Mouse (Mus musculus) stomach, embryonic 14.5 days (tissue): ENCODE results near the gene Arid1a. TPM values are rescaled to one million over a fixed set of nuclear protein-coding genes. Genes with fewer than 3 reads are reported as not detected.

Experiments
- ATAC-seq: fragments of 200-750 bp; cut with Nextera tagmentation; 2 replicates; pipeline ENCODE4 v1.8.0; 2017; ENCODE audit warnings: low read depth, moderate TSS enrichment; ENCODE audit not compliant: insufficient number of reproducible peaks, insufficient read depth, low FRiP score
- H3K27ac ChIP-seq: fragments of 300-500 bp; sonication (generic); 2 replicates; pipeline ENCODE4 v1.5.1; 2014; ENCODE audit warnings: mild to moderate bottlenecking, low read length, moderate library complexity, mixed read lengths
- H3K27me3 ChIP-seq: fragments of 300-500 bp; sonication (generic); 2 replicates; pipeline ENCODE4 v1.6.1; 2014; ENCODE audit warnings: low read length, control low read depth, mixed read lengths; ENCODE audit not compliant: control insufficient read depth, insufficient read depth
- H3K36me3 ChIP-seq: fragments of 300-500 bp; sonication (generic); 2 replicates; pipeline ENCODE4 v1.6.1; 2014; ENCODE audit warnings: mild to moderate bottlenecking, control low read depth, low read length, moderate library complexity, mixed read lengths; ENCODE audit not compliant: control insufficient read depth, insufficient read depth
- H3K4me1 ChIP-seq: fragments of 300-500 bp; sonication (generic); 2 replicates; pipeline ENCODE4 v1.6.1; 2014; ENCODE audit warnings: low read length, control low read depth, mixed read lengths; ENCODE audit not compliant: control insufficient read depth, insufficient read depth
- H3K4me2 ChIP-seq: fragments of 300-500 bp; sonication (generic); replicated peaks from 2 replicates; pipeline ENCODE4 v1.6.1; 2014; ENCODE audit warnings: low read depth, low read length, control low read depth
- H3K4me3 ChIP-seq: fragments of 300-500 bp; sonication (generic); 2 replicates; pipeline ENCODE4 v1.5.1; 2014; ENCODE audit warnings: low read depth, low read length, control low read depth
- H3K9ac ChIP-seq: fragments of 300-500 bp; sonication (generic); replicated peaks from 2 replicates; pipeline ENCODE4 v1.6.1; 2014; ENCODE audit warnings: low read depth, mild to moderate bottlenecking, control low read depth, low read length, moderate library complexity, mixed read lengths
- H3K9me3 ChIP-seq: fragments of 300-500 bp; sonication (generic); 2 replicates; pipeline ENCODE4 v1.6.1; 2016; ENCODE audit warnings: low read depth, low read length, control low read depth; ENCODE audit not compliant: control insufficient read depth
- WGBS: fragments of 180-500 bp; shearing (Covaris S2); extraction: QIAGEN DNeasy Blood & Tissue Kit; methylation state at CpG from one replicate; pipeline ENCODE4 v1.1.7; 2014; 5-methylcytosine and 5-hydroxymethylcytosine counted together
- polyA plus RNA-seq: library from polyadenylated mRNA; unstranded; fragments of >200 nt; fragmentation: Nextera tagmentation; extraction: Ambion mirVana; gene quantifications from 2 replicates; pipeline ENCODE4 v1.2.1, GENCODE M21; 2014

The Arid1a gene
- polyA plus RNA-seq = 42.0 and 49.4 TPM in 2 replicates

DNA sequence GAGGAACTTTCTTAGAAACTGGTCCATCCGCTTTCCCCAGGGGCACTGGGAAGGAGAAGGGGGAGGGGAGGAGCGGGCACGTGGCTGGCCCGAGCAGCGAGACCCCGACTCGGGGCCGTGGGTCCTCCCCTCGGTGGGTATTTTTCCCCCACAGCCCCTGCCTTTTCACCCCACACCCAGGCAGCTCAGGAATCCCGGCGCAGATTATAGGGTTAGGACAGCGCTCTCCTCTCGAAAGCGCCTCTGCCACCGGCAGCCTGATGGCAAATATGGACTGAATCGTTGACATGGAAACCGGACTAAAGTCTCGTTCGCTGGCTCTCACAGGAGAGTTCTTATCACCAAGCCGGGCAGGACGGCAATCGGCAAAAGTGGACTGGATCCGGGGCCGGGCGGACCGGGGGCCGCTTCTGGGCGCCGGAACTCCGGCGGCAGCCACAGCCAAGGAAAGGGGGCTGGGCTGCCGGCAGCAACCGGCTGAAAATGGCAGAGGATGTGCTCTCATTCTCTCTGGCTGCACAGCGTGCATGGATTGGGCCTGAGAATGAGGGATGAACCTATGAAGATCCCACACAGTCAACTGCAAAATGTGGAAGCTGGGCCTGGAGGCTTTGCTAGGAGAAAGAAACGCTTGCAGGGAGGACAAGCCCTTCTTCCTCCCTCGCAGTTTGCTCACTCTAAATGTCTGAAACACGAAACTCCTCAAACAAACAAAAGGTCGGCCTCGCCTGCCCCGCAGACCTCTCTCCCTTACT, at the start of gene Arid1a:
Arid1a (minus strand) TSS at position 256 of the 755 bp plus-strand sequence.
- Histone ChIP-seq H3K4me3 (peak within 1 kb of the TSS; percentile 63), H3K27me3 (no peaks in the 10 kb centered on the region), H3K27ac (peak within 1 kb of the TSS; percentile 100), H3K9me3 (no peaks in the 10 kb centered on the region), H3K36me3 (no peaks in the 10 kb centered on the region), H3K4me1 (peaks cover 16% of the 10 kb centered on the region), H3K9ac (peak within 1 kb of the TSS; percentile 94), H3K4me2 (peak within 1 kb of the TSS; percentile 86)
- under 1% methylated on average over 40 of the region's 40 CpGs for WGBS
- ATAC-seq = peak; percentile 70

DNA sequence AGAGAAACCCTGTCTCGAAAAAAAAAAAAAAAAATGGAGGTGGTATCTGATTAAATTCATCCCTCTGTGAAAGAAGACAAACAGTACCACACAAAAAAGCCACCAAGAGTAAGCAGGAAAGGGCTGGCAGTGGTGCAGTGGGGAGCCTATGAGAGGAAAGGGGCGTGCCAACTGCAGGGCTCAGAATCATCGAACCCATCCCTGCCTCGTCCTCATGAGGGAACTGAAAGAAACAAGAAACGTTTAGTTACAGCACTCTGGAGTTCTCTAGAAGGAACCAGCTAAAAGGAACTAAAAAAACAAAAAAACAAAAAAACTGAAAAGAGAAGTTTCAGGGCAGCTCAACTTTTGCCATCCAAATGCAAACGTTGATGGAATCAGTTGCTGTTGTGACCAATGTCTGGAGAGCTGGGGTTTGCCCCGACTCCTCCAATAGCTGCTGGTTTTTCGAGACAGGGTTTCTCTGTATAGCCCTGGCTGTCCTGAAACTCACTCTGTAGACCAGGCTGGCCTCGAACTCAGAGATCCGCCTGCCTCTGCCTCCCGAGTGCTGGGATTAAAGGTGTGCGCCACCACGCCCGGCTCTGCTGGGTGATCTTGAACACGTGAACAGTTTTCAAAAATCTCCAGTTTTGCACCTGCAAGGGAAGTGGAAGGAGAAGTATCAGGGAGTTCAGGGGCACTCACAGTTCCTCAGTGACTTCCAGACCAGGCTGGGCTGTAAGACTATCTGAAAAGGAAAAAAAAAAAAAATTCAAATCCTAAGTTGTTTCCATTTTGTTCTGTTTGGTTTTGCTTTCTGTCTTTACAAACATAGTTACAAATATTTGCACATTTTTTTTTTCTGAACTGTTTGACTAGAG, 48.1 kb upstream of the Arid1a start:
- H3K27ac ChIP-seq = no peak overlapping the region
- no peak for ATAC-seq
- WGBS = 74% methylated on average over 15 of the region's 15 CpGs
- no peaks in the 10 kb centered on the region for H3K9me3 ChIP-seq
- no peaks in the 10 kb centered on the region for H3K36me3 ChIP-seq
- no peak overlapping the region for H3K9ac ChIP-seq
- no peak overlapping the region for H3K4me3 ChIP-seq
- no peak overlapping the region for H3K4me2 ChIP-seq
- H3K27me3 ChIP-seq = no peaks in the 10 kb centered on the region
- no peaks in the 10 kb centered on the region for H3K4me1 ChIP-seq

GRCm38 (mm10) chr4:133800589-133800988, 44.0 kb upstream of the Arid1a start:
- Histone ChIP-seq H3K9ac (no peak overlapping the region), H3K4me3 (no peak overlapping the region), H3K4me1 (no peaks in the 10 kb centered on the region), H3K27ac (no peak overlapping the region), H3K36me3 (no peaks in the 10 kb centered on the region), H3K27me3 (no peaks in the 10 kb centered on the region), H3K4me2 (no peak overlapping the region), H3K9me3 (no peaks in the 10 kb centered on the region)
- WGBS = 37% methylated on average over 6 of the region's 6 CpGs
- no peak for ATAC-seq

- Histone ChIP-seq H3K4me3 (no peak overlapping the region), H3K4me1 (no peaks in the 10 kb centered on the region), H3K4me2 (no peak overlapping the region), H3K27me3 (no peaks in the 10 kb centered on the region), H3K27ac (no peak overlapping the region), H3K9me3 (no peaks in the 10 kb centered on the region), H3K36me3 (no peaks in the 10 kb centered on the region), H3K9ac (no peak overlapping the region)
- 57% methylated on average over 3 of the region's 3 CpGs for WGBS
- ATAC-seq = no peak
Observed at GRCm38 (mm10) chr4:133793269-133793668, 36.7 kb upstream of the Arid1a start.

GRCm38 (mm10) chr4:133774570-133775554, 18.3 kb upstream of the Arid1a start:
- ATAC-seq = no peak
- no peak overlapping the region for H3K4me3 ChIP-seq
- WGBS = 84% methylated on average over 21 of the region's 21 CpGs

DNA sequence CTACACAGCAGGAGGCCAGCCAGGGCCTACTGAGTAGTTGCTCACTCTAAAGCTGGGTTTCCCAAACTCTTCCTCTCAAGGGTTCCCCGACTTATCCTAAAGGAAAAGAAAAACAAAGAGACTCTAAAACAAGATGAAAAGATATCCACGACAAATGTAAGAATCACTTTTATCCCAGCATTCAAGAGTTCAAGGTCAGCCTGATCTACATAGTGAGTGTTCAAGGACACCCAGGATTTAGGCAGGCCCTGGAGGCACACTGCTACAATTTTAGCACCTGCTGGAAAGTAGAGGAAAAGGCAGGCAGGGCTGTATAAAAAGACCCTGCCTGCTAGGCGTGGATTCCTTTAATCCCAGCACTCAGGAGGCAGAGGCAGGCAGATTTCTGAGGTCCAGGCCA, 12.6 kb upstream of the Arid1a start:
- WGBS = 63% methylated on average over 3 of the region's 3 CpGs
- Histone ChIP-seq H3K27ac (no peak overlapping the region), H3K36me3 (no peaks in the 10 kb centered on the region)

More at GRCm38 (mm10) chr4:133774570-133775554, 18.3 kb upstream of the Arid1a start:
- Histone ChIP-seq H3K9me3 (no peaks in the 10 kb centered on the region), H3K27ac (no peak overlapping the region), H3K4me2 (no peak overlapping the region), H3K27me3 (no peaks in the 10 kb centered on the region), H3K9ac (no peak overlapping the region), H3K4me1 (no peaks in the 10 kb centered on the region), H3K36me3 (no peaks in the 10 kb centered on the region)

DNA sequence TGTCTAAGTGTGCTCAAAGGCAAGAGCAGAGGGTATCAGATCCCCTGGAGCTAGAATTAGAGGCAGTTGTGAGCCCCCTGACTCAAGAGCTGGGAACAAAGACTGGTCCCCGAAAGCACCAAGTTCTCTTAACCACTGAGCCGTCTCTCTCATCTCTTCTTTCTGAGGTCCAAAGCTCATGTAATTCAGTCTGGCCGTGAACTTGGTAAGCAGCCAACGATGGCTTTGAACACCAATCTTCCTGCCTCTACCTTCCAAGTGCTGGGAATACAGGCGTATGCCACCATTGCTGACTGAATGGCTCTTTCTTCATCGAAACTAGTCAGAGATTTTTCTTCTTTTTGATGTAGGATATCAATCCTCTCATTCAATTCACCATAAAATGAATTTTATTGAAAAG, 6.5 kb upstream of the Arid1a start:
- Histone ChIP-seq H3K9me3 (no peaks in the 10 kb centered on the region), H3K27ac (no peak overlapping the region), H3K27me3 (no peaks in the 10 kb centered on the region), H3K36me3 (no peaks in the 10 kb centered on the region), H3K4me3 (no peak overlapping the region), H3K9ac (no peak overlapping the region), H3K4me1 (no peaks in the 10 kb centered on the region), H3K4me2 (no peak overlapping the region)
- no peak for ATAC-seq
- WGBS = 75% methylated on average over 6 of the region's 6 CpGs

More for the DNA sequence above, 12.6 kb upstream of the Arid1a start:
- H3K27me3 ChIP-seq = no peaks in the 10 kb centered on the region
- no peak overlapping the region for H3K4me2 ChIP-seq
- no peak overlapping the region for H3K9ac ChIP-seq
- ATAC-seq = no peak
- no peaks in the 10 kb centered on the region for H3K9me3 ChIP-seq
- no peaks in the 10 kb centered on the region for H3K4me1 ChIP-seq
- H3K4me3 ChIP-seq = no peak overlapping the region

DNA sequence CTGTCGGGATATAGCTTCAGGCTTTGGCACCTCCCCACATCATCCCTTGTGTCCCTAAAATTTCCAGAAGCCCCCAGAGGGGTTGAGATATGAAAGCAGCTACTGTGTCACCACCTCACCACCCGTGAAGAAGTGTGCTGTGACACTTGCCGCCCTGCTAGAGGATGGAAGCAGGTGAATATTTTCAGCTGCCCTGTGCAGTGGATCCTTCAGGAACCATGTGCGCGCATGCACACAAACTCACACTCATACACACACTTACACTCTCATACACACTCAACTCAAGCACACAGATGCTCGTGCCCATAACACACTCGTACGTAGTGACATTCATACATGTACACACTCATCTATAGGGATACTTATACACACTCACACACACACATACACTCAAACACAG, 3.1 kb upstream of the Arid1a start:
- Histone ChIP-seq H3K9me3 (no peaks in the 10 kb centered on the region), H3K4me1 (peaks cover 14% of the 10 kb centered on the region), H3K36me3 (no peaks in the 10 kb centered on the region), H3K4me2 (no peak overlapping the region), H3K4me3 (no peak overlapping the region), H3K27ac (no peak overlapping the region), H3K27me3 (no peaks in the 10 kb centered on the region), H3K9ac (no peak overlapping the region)
- WGBS = 88% methylated on average over 8 of the region's 8 CpGs
- ATAC-seq = no peak
